Mouse (Mus musculus): ENCODE measurements around the gene Laptm5. TPM values are rescaled to one million over a fixed set of nuclear protein-coding genes. Genes with fewer than 3 reads are reported as not detected.

Laptm5 gene
- polyA plus RNA-seq (2012; rRNA removed) = 56.1 and 79.0 TPM in 2 replicates

DNA sequence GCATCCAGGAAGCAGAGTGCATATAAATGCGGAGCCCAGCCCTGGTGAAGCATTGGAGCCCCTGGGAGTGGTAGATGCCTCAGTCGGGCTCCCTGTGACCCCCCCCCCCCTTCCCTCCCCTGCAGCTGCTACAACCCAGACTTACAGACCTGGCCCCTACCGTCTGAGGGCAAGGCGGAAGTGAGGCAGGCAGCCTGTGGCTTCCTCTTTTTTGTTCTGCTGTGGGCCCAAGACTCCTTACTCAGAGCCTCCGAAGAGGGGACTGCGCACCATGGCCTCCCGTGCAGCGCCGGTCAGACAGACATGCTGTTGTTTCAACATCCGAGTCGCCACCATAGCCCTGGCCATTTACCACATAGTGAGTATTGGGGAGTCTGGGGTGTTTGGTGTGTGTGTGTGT, at the start of gene Laptm5:
Gene Laptm5, plus strand, starts transcription at position 49 of the 400 bp plus-strand sequence.
- peak within 1 kb of the TSS; percentile 87 for H3K27ac ChIP-seq (ENCODE audit: insufficient read depth, low read depth, low read length)
- TF ChIP-seq POLR2A (IDR thresholded peaks at IDR 0.05; ENCODE audit: low read depth, low read length) (peak; percentile 69; the same call in 1 of the 2 replicates), CTCF (IDR thresholded peaks at IDR 0.05; ENCODE audit: extremely low read depth, insufficient read length, insufficient replicate concordance, low read depth, low read length) (no peak)
- WGBS = 63% methylated on average over 11 of the region's 11 CpGs
- H3K4me1 ChIP-seq (ENCODE audit: control insufficient read depth, insufficient read depth, insufficient read length, low read length) = no peaks in the 10 kb centered on the region; the same call in 1 of the 2 replicates
- no peaks in the 10 kb centered on the region for H3K36me3 ChIP-seq (ENCODE audit: control insufficient read depth, insufficient read depth, low read length)
- peak within 1 kb of the TSS; percentile 74 for H3K4me3 ChIP-seq (ENCODE audit: low read depth, low read length)
- no peaks in the 10 kb centered on the region for H3K27me3 ChIP-seq (ENCODE audit: control insufficient read depth, insufficient read depth, low read length)

DNA sequence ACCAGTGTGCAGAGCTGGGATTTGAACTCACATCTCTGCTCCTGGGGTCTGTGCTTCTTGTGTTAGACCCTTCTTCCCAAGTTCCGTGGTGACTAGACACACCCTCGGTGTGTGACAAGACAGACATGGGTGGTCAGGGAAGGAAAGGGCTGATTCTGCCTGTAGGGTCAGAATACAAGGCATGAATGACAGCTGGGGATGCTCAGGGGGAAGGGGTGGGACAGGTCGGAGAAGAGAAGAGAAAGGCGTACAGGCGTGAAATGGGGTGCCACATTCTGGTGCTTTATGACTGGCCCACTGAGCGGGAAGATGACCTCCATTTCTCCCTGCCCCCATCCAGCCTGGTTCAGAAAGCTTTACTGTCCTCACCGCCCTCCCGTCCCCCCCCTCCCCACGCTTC, 47.5 kb upstream of the Laptm5 start:
- 32% methylated on average over 9 of the region's 9 CpGs for WGBS
- no peaks in the 10 kb centered on the region for H3K4me1 ChIP-seq (ENCODE audit: control insufficient read depth, insufficient read depth, insufficient read length, low read length)
- no peaks in the 10 kb centered on the region for H3K36me3 ChIP-seq (ENCODE audit: control insufficient read depth, insufficient read depth, low read length)
- H3K27ac ChIP-seq (ENCODE audit: insufficient read depth, low read depth, low read length) = no peak overlapping the region
- no peak for TF ChIP-seq CTCF (IDR thresholded peaks at IDR 0.05; ENCODE audit: extremely low read depth, insufficient read length, insufficient replicate concordance, low read depth, low read length)
- no peaks in the 10 kb centered on the region for H3K27me3 ChIP-seq (ENCODE audit: control insufficient read depth, insufficient read depth, low read length)
- no peak overlapping the region for H3K4me3 ChIP-seq (ENCODE audit: low read depth, low read length)

DNA sequence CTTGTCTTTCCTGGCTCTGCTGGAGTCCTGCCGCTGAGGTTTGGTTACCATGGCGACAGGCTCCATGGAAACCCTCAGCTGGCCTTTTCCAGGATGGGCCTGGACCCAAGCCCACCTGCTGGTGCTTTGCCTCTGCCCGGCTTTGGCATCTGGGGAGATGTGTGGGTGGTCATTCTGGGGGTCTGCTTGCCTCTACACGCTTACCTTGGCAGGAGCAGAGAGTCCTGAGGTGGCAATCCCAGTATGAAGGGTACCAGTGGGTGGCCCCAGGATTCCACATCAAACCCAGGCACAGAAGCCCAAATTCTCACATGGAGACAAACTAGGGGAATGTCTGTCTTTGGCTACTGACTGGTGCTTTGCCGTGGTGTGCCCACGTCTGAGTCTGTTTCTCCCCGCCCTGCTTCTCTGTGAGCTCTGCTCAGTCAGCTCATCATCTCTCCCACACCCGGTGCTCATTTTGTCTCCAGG, 47.0 kb upstream of the Laptm5 start:
- 44% methylated on average over 8 of the region's 8 CpGs for whole genome bisulfite sequencing
- H3K27me3 ChIP-seq (ENCODE audit: control insufficient read depth, insufficient read depth, low read length) = no peaks in the 10 kb centered on the region
- H3K27ac ChIP-seq (ENCODE audit: insufficient read depth, low read depth, low read length) = no peak overlapping the region
- no peak for TF ChIP-seq CTCF (IDR thresholded peaks at IDR 0.05; ENCODE audit: extremely low read depth, insufficient read length, insufficient replicate concordance, low read depth, low read length)
- no peak overlapping the region for H3K4me3 ChIP-seq (ENCODE audit: low read depth, low read length)
- no peaks in the 10 kb centered on the region for H3K4me1 ChIP-seq (ENCODE audit: control insufficient read depth, insufficient read depth, insufficient read length, low read length)
- H3K36me3 ChIP-seq (ENCODE audit: control insufficient read depth, insufficient read depth, low read length) = no peaks in the 10 kb centered on the region

DNA sequence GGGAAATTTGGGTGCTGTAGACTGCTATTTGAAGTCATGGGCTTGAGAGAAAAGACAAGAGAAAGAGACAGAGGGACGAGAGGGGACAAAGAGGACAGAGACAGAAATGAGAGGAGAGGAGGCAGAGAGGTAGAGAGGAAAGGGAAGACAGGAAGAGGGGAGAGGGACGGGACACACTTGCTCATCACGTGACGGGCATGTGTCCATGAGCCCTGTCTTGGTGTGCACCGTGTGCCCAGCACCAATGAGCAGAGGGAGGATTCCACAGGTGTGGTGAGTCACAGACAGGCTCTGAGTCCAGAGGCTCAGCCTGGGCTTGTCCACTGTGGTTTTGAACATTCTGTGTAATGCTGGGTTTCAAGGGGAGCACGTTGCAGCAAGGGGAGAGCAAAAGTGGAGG, 45.0 kb upstream of the Laptm5 start:
- no peak for TF ChIP-seq CTCF (IDR thresholded peaks at IDR 0.05; ENCODE audit: extremely low read depth, insufficient read length, insufficient replicate concordance, low read depth, low read length)
- no peak for TF ChIP-seq POLR2A (IDR thresholded peaks at IDR 0.05; ENCODE audit: low read depth, low read length)
- Histone ChIP-seq H3K4me3 (ENCODE audit: low read depth, low read length) (no peak overlapping the region), H3K27ac (ENCODE audit: insufficient read depth, low read depth, low read length) (no peak overlapping the region), H3K36me3 (ENCODE audit: control insufficient read depth, insufficient read depth, low read length) (no peaks in the 10 kb centered on the region), H3K27me3 (ENCODE audit: control insufficient read depth, insufficient read depth, low read length) (no peaks in the 10 kb centered on the region), H3K4me1 (ENCODE audit: control insufficient read depth, insufficient read depth, insufficient read length, low read length) (no peaks in the 10 kb centered on the region)
- 56% methylated on average over 6 of the region's 6 CpGs for WGBS

DNA sequence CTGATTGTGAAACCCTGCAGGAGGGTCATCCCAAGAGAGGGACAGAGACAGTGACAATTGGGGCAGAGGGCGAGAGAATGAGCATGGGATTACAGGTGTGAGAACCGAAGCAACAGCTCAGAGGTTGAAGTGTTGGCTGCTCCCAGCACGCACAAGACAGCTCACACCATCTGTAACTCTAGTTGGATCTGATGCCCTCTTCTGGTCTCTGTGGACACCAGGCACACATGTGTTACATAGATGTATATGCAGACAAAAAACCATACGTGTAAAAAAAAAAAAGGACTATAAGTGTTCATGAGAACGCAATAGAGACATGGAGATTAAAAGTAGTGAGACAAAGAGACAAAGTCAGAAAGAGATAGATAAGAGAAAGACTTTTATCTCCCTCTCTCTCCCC, 44.1 kb upstream of the Laptm5 start:
- TF ChIP-seq CTCF (IDR thresholded peaks at IDR 0.05; ENCODE audit: extremely low read depth, insufficient read length, insufficient replicate concordance, low read depth, low read length) (no peak), POLR2A (IDR thresholded peaks at IDR 0.05; ENCODE audit: low read depth, low read length) (no peak)
- 37% methylated on average over 5 of the region's 5 CpGs for WGBS
- no peak overlapping the region for H3K27ac ChIP-seq (ENCODE audit: insufficient read depth, low read depth, low read length)
- no peaks in the 10 kb centered on the region for H3K36me3 ChIP-seq (ENCODE audit: control insufficient read depth, insufficient read depth, low read length)
- H3K4me3 ChIP-seq (ENCODE audit: low read depth, low read length) = no peak overlapping the region
- no peaks in the 10 kb centered on the region for H3K4me1 ChIP-seq (ENCODE audit: control insufficient read depth, insufficient read depth, insufficient read length, low read length)
- no peaks in the 10 kb centered on the region for H3K27me3 ChIP-seq (ENCODE audit: control insufficient read depth, insufficient read depth, low read length)

DNA sequence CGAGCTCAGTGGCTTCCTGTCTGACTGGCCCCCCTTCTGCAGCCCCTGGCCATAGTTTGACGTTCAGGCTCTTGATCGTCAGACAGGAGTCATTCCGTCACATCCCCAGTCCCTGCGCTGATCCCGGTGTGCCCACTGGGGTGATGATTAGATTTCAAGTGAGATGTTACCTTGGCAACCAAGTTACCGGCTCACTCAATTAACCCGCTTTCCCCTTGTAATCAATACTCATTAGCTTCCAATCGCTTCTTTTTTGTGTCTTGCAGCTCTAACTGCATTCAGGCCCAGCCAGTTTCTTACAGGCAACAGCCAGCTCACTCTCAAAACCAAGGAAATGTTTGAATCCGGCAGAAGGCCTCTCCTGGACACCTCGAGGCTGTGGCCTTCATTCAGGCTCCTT, 40.5 kb upstream of the Laptm5 start:
- Histone ChIP-seq H3K27me3 (ENCODE audit: control insufficient read depth, insufficient read depth, low read length) (peaks cover 2% of the 10 kb centered on the region; the same call in 1 of the 2 replicates), H3K4me1 (ENCODE audit: control insufficient read depth, insufficient read depth, insufficient read length, low read length) (no peaks in the 10 kb centered on the region), H3K36me3 (ENCODE audit: control insufficient read depth, insufficient read depth, low read length) (no peaks in the 10 kb centered on the region), H3K27ac (ENCODE audit: insufficient read depth, low read depth, low read length) (no peak overlapping the region), H3K4me3 (ENCODE audit: low read depth, low read length) (no peak overlapping the region)
- 48% methylated on average over 11 of the region's 11 CpGs for WGBS
- TF ChIP-seq POLR2A (IDR thresholded peaks at IDR 0.05; ENCODE audit: low read depth, low read length) (no peak), CTCF (IDR thresholded peaks at IDR 0.05; ENCODE audit: extremely low read depth, insufficient read length, insufficient replicate concordance, low read depth, low read length) (no peak)

DNA sequence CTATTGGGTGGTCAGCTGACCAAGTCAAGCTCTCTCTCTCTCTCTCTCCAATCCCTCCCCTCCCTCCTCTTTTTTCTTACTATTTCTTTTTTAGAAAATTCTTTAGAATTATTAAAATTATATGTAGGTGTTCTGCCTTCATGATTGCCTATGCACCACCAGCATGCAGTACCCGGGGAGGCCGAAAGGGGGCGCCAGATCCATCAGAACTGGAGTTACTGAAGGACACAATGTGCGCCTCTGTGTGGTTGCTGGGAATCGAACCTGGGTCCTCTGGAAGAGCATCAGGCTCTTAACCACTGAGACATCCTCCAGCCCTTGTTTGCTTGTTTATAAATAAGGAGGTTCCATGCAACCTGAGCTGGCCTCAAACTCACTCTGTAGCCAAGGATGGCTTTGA, 39.5 kb upstream of the Laptm5 start:
- WGBS = 73% methylated on average over 5 of the region's 5 CpGs
- Histone ChIP-seq H3K4me3 (ENCODE audit: low read depth, low read length) (no peak overlapping the region), H3K4me1 (ENCODE audit: control insufficient read depth, insufficient read depth, insufficient read length, low read length) (no peaks in the 10 kb centered on the region), H3K36me3 (ENCODE audit: control insufficient read depth, insufficient read depth, low read length) (no peaks in the 10 kb centered on the region), H3K27ac (ENCODE audit: insufficient read depth, low read depth, low read length) (no peak overlapping the region), H3K27me3 (ENCODE audit: control insufficient read depth, insufficient read depth, low read length) (peaks cover 2% of the 10 kb centered on the region; the same call in 1 of the 2 replicates)
- TF ChIP-seq POLR2A (IDR thresholded peaks at IDR 0.05; ENCODE audit: low read depth, low read length) (no peak), CTCF (IDR thresholded peaks at IDR 0.05; ENCODE audit: extremely low read depth, insufficient read length, insufficient replicate concordance, low read depth, low read length) (no peak)

Measured in small intestine, adult 2 months (tissue).